Mouse (Mus musculus): ENCODE data around the gene Mab21l3. TPM values are rescaled to one million over a fixed set of nuclear protein-coding genes. Genes with fewer than 3 reads are reported as not detected.
"Not testable (repeated sequence)": the region's sequence is repeated elsewhere in the genome, so short reads cannot be mapped to it uniquely, and the experiment has no call there.

Gene Mab21l3
- total RNA-seq, 1 experiment from 2014 or later: not detected

- no peak for ATAC-seq (replicated peaks; ENCODE audit: insufficient number of reproducible peaks, low FRiP score, low TSS enrichment, poor library complexity, severe bottlenecking)
These were observed 2.6 kb upstream of the Mab21l3 start for GRCm38 (mm10) chr3:101851363-101851762.

- no peak for ATAC-seq (replicated peaks; ENCODE audit: insufficient number of reproducible peaks, low FRiP score, low TSS enrichment, poor library complexity, severe bottlenecking)
These were observed 2.7 kb downstream of the Mab21l3 start for GRCm38 (mm10) chr3:101846096-101846495.

GRCm38 (mm10) chr3:101842372-101843094, 6.2 kb downstream of the Mab21l3 start:
- ATAC-seq (replicated peaks; ENCODE audit: insufficient number of reproducible peaks, low FRiP score, low TSS enrichment, poor library complexity, severe bottlenecking): no peak

- no peak for ATAC-seq (replicated peaks; ENCODE audit: insufficient number of reproducible peaks, low FRiP score, low TSS enrichment, poor library complexity, severe bottlenecking)
These were observed 9.4 kb downstream of the Mab21l3 start for GRCm38 (mm10) chr3:101839327-101839726.

GRCm38 (mm10) chr3:101836971-101837370, 11.8 kb downstream of the Mab21l3 start:
- ATAC-seq (replicated peaks; ENCODE audit: insufficient number of reproducible peaks, low FRiP score, low TSS enrichment, poor library complexity, severe bottlenecking): no peak

GRCm38 (mm10) chr3:101836532-101836931, 12.2 kb downstream of the Mab21l3 start:
- ATAC-seq (replicated peaks; ENCODE audit: insufficient number of reproducible peaks, low FRiP score, low TSS enrichment, poor library complexity, severe bottlenecking): no peak

GRCm38 (mm10) chr3:101836045-101836444, 12.7 kb downstream of the Mab21l3 start:
- no peak for ATAC-seq (replicated peaks; ENCODE audit: insufficient number of reproducible peaks, low FRiP score, low TSS enrichment, poor library complexity, severe bottlenecking)

- no peak for ATAC-seq (replicated peaks; ENCODE audit: insufficient number of reproducible peaks, low FRiP score, low TSS enrichment, poor library complexity, severe bottlenecking)
These were observed 17.4 kb downstream of the Mab21l3 start for GRCm38 (mm10) chr3:101831189-101831858.

- ATAC-seq (replicated peaks; ENCODE audit: insufficient number of reproducible peaks, low FRiP score, low TSS enrichment, poor library complexity, severe bottlenecking): no peak
These were observed 18.7 kb downstream of the Mab21l3 start for GRCm38 (mm10) chr3:101829881-101830616.

- ATAC-seq (replicated peaks; ENCODE audit: insufficient number of reproducible peaks, low FRiP score, low TSS enrichment, poor library complexity, severe bottlenecking): no peak
These were observed 20.2 kb downstream of the Mab21l3 start for GRCm38 (mm10) chr3:101828595-101828994.

GRCm38 (mm10) chr3:101827220-101827715, 21.5 kb downstream of the Mab21l3 start:
- no peak for ATAC-seq (replicated peaks; ENCODE audit: insufficient number of reproducible peaks, low FRiP score, low TSS enrichment, poor library complexity, severe bottlenecking)

GRCm38 (mm10) chr3:101824338-101824737, 24.4 kb downstream of the Mab21l3 start:
- ATAC-seq (replicated peaks; ENCODE audit: insufficient number of reproducible peaks, low FRiP score, low TSS enrichment, poor library complexity, severe bottlenecking): no peak

GRCm38 (mm10) chr3:101822052-101822451, 26.7 kb downstream of the Mab21l3 start:
- no peak for ATAC-seq (replicated peaks; ENCODE audit: insufficient number of reproducible peaks, low FRiP score, low TSS enrichment, poor library complexity, severe bottlenecking)

- ATAC-seq (replicated peaks; ENCODE audit: insufficient number of reproducible peaks, low FRiP score, low TSS enrichment, poor library complexity, severe bottlenecking): not testable (repeated sequence)
These were observed 28.1 kb downstream of the Mab21l3 start for GRCm38 (mm10) chr3:101820708-101821107.

- ATAC-seq (replicated peaks; ENCODE audit: insufficient number of reproducible peaks, low FRiP score, low TSS enrichment, poor library complexity, severe bottlenecking): no peak
These were observed 32.8 kb downstream of the Mab21l3 start for GRCm38 (mm10) chr3:101816006-101816405.

GRCm38 (mm10) chr3:101814790-101815189, 34.0 kb downstream of the Mab21l3 start:
- ATAC-seq (replicated peaks; ENCODE audit: insufficient number of reproducible peaks, low FRiP score, low TSS enrichment, poor library complexity, severe bottlenecking): no peak

GRCm38 (mm10) chr3:101812341-101812962, 36.3 kb downstream of the Mab21l3 start:
- peak; percentile 59 for ATAC-seq (replicated peaks; ENCODE audit: insufficient number of reproducible peaks, low FRiP score, low TSS enrichment, poor library complexity, severe bottlenecking)

- ATAC-seq (replicated peaks; ENCODE audit: insufficient number of reproducible peaks, low FRiP score, low TSS enrichment, poor library complexity, severe bottlenecking): no peak
These were observed 36.8 kb downstream of the Mab21l3 start for GRCm38 (mm10) chr3:101811931-101812330.

GRCm38 (mm10) chr3:101807646-101808045, 41.1 kb downstream of the Mab21l3 start:
- no peak for ATAC-seq (replicated peaks; ENCODE audit: insufficient number of reproducible peaks, low FRiP score, low TSS enrichment, poor library complexity, severe bottlenecking)

All from monocyte, adult 5-6 weeks (primary cell).